Mouse (Mus musculus) adrenal gland, postnatal 25 days (tissue): ENCODE measurements around the gene Ccr6. TPM values are rescaled to one million over a fixed set of nuclear protein-coding genes. Genes with fewer than 3 reads are reported as not detected.
"Not testable (repeated sequence)": the region's sequence is repeated elsewhere in the genome, so short reads cannot be mapped to it uniquely, and the experiment has no call there.

ENCODE experiments used
- DNase-seq: peaks from one replicate; pipeline ENCODE4 v3.0.0; 2021; ENCODE audit warnings: mixed read lengths
- long read RNA-seq: library from polyadenylated mRNA; stranded (forward); transcript quantifications from one replicate; pipeline ENCODE4 v2.0.0, GENCODE M21; 2021
- total RNA-seq: library from RNA; stranded (reverse); gene quantifications from 2 replicates; pipeline ENCODE4 v1.2.3, GENCODE M21; 2021

Gene Ccr6
- total RNA-seq, result not detected in 2 replicates
- long read RNA-seq, result 0 reads

GRCm38 (mm10) chr17:8235743-8236142 is at the start of gene Ccr6:
Gene Ccr6, plus strand, starts transcription at chr17:8236043.
- DNase-seq, result no peak

GRCm38 (mm10) chr17:8193678-8194077 is 42.2 kb upstream of the Ccr6 start:
- no peak for DNase-seq

GRCm38 (mm10) chr17:8195685-8196376 is 40.0 kb upstream of the Ccr6 start:
- DNase-seq, result no peak

GRCm38 (mm10) chr17:8197652-8198051 is 38.2 kb upstream of the Ccr6 start:
- no peak for DNase-seq

DNA sequence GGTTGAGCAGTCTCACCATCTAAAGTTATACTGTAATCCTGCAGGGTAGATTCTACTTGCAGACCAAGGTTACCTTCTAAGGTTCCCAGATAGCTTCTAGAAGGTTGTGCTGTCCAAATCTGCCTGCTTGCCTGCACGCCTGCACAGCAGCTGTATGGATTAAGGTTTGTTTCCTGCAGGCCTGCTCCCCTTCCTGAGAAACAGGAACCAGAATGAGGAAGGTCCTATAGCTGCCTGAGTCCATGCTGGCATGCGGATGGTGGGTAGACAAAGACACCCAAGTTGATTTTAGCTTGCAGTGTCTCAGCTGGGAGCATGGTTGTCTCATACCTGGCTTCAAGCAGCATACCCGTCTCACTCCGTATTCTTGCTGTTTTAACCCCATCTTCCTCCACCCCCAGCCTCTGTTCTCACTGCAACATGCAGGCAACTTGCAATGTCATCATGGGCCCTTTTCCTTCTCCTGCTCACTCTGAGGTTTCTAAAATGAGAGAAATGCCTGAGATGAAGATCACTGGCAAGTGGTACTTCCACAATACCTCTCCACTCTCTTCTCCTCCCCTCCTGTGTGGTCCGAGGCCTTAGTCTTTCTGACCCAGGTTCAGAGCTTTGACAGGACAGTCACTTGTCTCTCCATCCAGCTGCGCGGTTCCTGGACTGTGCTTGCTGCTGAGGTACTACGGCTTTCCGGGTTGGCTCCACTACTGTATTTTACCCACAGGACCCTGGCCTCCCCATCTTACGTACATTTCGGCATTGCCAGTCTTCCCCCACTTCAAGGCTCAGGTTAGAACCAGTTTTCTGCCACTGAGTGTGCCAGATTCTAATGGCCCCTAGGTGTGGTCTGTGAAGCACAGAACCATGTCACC is 36.5 kb upstream of the Ccr6 start:
- no peak for DNase-seq

DNA sequence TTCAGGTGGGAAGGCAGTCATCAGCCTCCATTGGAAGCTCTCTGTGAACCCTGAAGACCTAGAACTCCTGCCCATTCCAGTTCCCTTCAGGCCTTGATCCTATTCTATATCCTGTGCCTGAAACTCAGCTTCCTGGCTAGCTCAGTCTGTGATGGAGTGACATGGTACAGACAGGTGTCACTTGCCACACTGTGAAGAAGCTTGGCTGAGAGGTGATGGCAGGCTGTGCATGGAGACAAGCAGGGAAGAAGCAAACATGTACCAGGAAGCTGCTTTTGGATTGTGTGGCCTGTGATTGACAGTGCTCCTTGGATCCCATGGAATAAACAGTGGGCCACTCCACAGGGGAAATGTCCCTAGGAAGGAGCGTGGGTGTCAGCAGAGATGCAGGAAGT is 35.9 kb upstream of the Ccr6 start:
- DNase-seq, result no peak

- DNase-seq, result no peak
These were observed 32.4 kb upstream of the Ccr6 start for GRCm38 (mm10) chr17:8203487-8203886.

DNA sequence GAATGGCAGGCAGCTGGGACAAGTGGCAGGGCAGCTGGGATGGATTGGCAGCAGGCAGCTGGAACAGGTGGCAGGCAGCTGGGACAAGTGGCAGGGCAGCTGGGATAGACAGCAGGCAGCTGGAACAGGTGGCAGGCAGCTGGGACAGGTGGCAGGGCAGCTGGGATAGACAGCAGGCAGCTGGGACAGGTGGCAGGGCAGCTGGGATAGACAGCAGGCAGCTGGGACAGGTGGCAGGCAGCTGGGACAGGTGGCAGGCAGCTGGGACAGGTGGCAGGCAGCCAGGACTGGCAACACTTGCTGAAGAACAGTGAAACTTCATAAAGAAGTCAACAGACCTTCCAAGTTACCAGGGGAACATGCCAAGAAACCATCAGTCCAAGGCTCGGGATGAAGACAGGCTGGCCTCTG is 30.6 kb upstream of the Ccr6 start:
- not testable (repeated sequence) for DNase-seq

- no peak for DNase-seq
These were observed 29.2 kb upstream of the Ccr6 start for GRCm38 (mm10) chr17:8206691-8207090.

DNA sequence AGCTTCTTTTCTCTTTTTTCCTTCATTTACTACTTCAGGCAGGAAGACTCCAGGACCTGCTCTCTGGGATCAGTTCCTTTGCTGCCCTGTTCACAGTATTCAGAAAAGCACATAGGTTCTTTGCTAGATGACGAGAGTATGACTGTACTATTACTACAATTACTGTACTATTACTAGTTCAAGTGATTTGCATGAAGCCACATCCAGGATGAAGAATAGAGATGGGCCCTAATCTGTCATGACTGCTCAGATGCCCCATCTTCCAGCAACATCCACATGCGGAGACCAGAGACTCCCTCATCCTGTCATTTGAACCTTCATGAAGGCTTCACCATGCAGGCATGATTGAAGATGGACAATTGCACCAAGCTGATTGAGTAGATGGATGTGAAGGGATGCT is 26.1 kb upstream of the Ccr6 start:
- DNase-seq, result no peak

DNA sequence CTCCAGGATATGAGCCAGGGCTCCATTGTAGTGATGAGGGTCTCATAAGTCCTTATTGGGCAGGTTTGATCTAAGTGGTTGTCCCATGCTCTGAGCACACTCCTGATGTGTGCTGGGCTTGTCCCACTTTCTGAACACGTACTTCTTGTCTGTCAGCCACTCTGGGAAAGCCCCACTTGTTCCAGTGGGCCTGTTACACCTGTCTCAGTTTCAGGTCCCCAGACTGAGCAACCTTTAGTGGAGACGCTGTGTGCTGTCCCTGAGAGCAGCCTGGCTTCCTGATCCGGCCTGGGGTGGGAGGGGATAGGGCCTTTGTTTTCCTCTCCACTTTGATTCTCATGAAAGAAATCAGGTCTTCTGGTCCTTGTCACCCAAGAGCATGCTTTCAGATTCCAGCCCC is 25.7 kb upstream of the Ccr6 start:
- DNase-seq, result no peak

DNA sequence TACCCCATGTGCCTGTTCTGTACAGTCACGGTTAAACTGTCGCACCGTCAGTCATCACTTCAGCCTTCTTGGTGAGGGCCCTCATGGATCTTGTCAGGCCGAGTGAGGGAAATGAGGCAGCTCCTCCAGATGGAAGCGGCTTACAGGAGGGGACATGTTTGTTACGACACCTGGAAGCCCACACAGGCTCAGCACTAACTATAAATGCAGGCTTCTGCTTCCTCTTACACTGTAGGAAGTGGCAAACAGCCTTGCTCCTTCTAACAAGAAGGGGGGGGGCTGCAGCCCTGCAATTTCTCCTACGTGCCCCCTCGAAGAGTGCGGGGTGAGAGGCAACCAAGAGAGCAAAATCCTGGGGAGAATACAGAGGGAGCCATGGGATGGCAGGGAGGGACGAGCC is 25.2 kb upstream of the Ccr6 start:
- no peak for DNase-seq

DNA sequence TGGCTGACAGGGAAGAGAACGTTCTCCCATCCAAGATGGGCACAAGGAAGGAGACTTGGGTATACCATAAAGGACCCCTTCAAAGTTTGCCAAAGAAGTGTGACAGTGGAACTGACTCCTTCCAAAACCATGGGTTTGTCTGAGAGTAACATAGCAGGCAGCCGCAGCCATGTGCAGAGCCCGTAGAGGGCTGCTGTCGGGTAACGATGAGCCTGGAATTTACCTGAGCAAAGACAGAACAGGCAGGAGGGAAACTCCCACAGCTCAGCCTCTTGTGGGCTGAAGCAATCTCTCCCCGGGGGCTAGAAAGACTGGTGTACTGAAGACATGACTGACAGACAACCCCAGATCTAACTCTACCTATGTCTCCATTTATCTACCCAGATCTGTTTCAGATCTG is 24.4 kb upstream of the Ccr6 start:
- no peak for DNase-seq

- no peak for DNase-seq
These were observed 21.5 kb upstream of the Ccr6 start for GRCm38 (mm10) chr17:8214369-8214768.

DNA sequence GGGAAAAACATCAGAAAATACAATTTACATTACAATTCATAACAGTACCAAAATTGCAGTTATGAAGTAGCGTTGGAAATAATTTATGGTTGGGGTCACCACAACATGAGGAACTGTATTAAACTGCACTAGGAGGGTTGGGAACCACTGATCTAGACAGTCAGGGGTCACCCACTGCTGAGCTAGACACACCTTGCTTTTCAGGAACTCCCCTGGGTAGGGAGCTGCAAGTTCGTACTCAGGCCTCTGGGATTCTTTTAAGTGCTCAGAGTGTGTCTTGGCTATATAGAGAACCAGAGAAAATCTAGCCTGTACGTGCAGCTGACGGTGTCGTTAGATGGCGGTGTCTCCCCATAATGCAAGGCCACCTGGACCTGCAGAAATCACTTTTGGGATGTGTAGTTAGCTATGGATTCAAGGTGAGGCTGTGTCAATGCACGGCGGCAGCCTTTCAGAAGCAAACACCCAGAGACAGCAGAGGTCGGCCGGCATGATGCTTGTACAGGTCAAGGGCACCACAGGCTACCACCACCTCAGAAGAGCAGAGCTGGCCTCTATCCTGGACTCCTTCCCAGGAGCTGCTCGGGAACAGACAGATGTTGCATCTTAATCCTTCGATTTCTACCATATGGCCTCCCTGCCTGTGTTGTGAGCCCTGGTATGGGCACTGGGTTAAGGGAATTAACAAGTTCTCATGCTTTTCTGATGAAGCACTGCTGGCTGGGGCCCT is 20.7 kb upstream of the Ccr6 start:
- no peak for DNase-seq

DNA sequence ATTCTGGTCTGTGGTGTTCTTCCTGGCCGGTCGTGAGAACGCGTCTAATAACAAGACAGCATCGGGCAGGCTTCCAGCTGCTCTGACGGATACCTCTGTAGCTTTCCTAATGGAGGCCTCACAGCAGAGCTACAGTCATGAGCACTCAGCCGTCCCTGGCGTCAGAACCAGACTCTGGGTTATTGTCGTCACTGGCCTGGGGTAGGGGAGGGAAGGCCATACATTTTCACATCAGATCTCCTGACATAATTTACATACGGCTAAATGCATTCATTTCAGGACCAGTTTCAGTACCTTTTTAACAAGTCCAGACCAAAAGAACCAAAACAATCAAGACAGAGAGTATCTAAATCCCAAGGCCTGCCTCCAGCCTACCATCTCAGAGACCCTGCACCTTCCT is 12.6 kb upstream of the Ccr6 start:
- DNase-seq, result no peak

- no peak for DNase-seq
These were observed 11.8 kb upstream of the Ccr6 start for GRCm38 (mm10) chr17:8224072-8224471.

DNA sequence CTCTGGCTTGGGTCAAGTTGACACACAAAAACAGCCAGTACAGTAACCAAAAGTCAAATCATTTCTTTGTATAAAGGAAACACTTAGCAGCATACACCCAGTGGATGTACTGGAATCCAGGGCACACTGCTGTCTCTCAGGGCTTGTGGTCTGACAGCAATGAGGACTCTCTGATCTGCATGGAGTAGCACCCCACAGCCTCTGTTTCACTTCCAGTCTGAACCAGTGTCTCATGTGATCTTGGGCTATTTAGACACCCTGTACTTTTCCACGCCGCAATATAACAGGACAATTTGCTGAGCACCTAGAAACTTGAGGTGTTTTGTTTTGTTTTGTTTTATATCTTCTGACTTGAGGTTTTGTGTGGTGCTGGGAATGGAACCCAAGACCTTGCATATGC is 10.7 kb upstream of the Ccr6 start:
- DNase-seq, result no peak

DNA sequence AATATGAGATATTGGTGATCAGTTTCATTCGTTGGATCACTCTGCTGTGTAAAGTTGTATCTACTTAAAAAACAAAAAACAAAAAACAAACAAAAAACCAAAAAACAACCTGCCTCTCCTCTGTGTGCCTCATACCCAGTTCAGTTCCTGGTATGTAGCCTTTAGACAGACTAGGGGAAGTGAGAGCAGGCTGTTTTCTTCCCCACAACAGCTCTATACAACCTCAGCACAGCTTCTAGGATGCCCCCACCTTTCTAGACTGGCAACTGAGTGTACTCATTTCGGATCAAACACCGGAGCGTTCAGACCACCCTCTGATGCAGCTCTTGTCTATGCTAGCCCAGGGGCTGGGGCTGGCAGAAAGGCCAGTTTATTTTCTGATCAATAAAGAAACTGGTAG is 10.1 kb upstream of the Ccr6 start:
- DNase-seq, result no peak

- no peak for DNase-seq
These were observed 7.2 kb upstream of the Ccr6 start for GRCm38 (mm10) chr17:8228622-8229021.

DNA sequence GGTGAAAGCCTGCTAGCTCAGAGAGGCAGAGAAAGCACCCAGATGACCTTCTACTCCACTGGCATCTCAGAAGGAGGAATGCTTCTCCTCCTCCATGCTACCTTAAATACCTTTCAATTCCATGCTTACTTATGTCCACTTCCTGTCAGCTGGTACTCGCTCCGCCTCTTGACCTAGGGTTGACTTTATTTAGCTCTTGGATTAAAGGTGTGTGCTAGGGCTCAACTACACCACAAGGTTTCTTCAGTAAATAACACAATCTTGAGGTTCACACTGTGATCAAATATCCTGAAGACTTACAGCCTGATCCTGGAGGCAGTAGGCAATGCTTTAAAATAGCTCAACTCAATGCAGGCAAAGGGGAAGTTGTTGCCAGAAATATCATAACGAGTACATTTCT is 6.2 kb upstream of the Ccr6 start:
- no peak for DNase-seq

GRCm38 (mm10) chr17:8232089-8232488 is 3.8 kb upstream of the Ccr6 start:
- peak; percentile 20 for DNase-seq

DNA sequence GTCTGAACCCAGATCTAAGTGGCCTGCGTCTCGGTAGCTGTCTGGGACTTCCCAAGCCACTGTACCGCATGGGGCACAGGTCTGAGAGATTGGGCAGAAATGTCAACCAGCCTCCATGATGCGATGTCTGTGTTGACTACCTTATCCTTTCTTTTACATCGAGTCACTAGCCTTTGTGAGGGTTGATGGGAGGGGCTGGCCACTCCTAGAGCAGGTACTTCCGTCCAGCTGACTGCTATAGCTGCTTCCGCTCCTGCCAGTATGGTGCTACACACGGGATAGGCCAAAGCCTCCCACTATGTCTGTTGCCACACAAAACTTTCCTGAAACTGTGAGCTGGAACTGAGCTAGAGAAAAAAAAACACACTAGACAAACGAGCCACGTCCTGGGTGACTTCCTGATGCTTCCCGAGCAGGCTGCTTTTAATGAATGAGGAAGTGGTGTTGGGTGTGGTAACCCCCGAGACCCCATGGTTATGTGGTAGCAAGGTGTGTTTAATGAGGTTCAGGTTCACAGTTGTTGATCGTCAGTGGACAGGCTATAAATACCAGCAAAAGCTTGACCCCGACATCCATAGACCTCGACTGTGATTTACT is 2.1 kb upstream of the Ccr6 start:
- no peak for DNase-seq
